Mouse (Mus musculus): Measurements from ENCODE around the gene Mlf2. TPM values are rescaled to one million over a fixed set of nuclear protein-coding genes. Genes with fewer than 3 reads are reported as not detected.

Mlf2 gene
- total RNA-seq, 2 experiments from 2014 or later: 231 to 236 TPM

- peak in 1 of 2 experiments; percentile 32 for DNase-seq
- intact Hi-C loops (cut with DNase I): loop anchor here (1.0 to 2.0 kb wide), 4 partner anchors 13 to 79 kb away; partner anchors contain the start of genes P3h3 and Zfp384
Observed at GRCm38 (mm10) chr6:124930231-124930630, 955 bp upstream of the Mlf2 start.

- DNase-seq: peak; percentile 51 to 65
- intact Hi-C loops (cut with DNase I): loop anchor here (2.0 kb wide), 2 partner anchors 33 to 77 kb away; partner anchors contain the start of genes Cops7a and Zfp384
Observed at GRCm38 (mm10) chr6:124931525-124932313, 533 bp downstream of the Mlf2 start.

GRCm38 (mm10) chr6:124932314-124932695, 1.1 kb downstream of the Mlf2 start:
- intact Hi-C loops (cut with DNase I): loop anchor here (2.0 kb wide), 1 partner anchor 32 kb away; the partner anchor contains the start of gene Cops7a

GRCm38 (mm10) chr6:124933127-124933526, 1.9 kb downstream of the Mlf2 start:
- no peak for DNase-seq
- intact Hi-C loops (cut with DNase I): loop anchor here (2.0 kb wide), 1 partner anchor 32 kb away; the partner anchor contains the start of gene Cops7a

More at GRCm38 (mm10) chr6:124932314-124932695, 1.1 kb downstream of the Mlf2 start:
- no peak for DNase-seq

- DNase-seq: no peak
- intact Hi-C loops (cut with DNase I): no loop called here
Observed at GRCm38 (mm10) chr6:124934670-124935069, 3.5 kb downstream of the Mlf2 start.

GRCm38 (mm10) chr6:124936681-124937080, 5.5 kb downstream of the Mlf2 start:
- DNase-seq: no peak
- intact Hi-C loops (cut with DNase I): no loop called here

GRCm38 (mm10) chr6:124937493-124937892, 6.3 kb downstream of the Mlf2 start:
- intact Hi-C loops (cut with DNase I): no loop called here

GRCm38 (mm10) chr6:124938554-124938953, 7.4 kb downstream of the Mlf2 start:
- no peak for DNase-seq
- intact Hi-C loops (cut with DNase I): no loop called here

More at GRCm38 (mm10) chr6:124937493-124937892, 6.3 kb downstream of the Mlf2 start:
- DNase-seq: no peak

- no peak for DNase-seq
- intact Hi-C loops (cut with DNase I): no loop called here
Observed at GRCm38 (mm10) chr6:124941679-124942078, 10.5 kb downstream of the Mlf2 start.

GRCm38 (mm10) chr6:124943526-124943925, 12.3 kb downstream of the Mlf2 start:
- no peak for DNase-seq
- intact Hi-C loops (cut with DNase I): no loop called here

- intact Hi-C loops (cut with DNase I): no loop called here
- no peak for DNase-seq
Observed at GRCm38 (mm10) chr6:124953991-124954715, 23.0 kb downstream of the Mlf2 start.

- intact Hi-C loops (cut with DNase I): no loop called here
- no peak for DNase-seq
Observed at GRCm38 (mm10) chr6:124955212-124955611, 24.0 kb downstream of the Mlf2 start.

GRCm38 (mm10) chr6:124958127-124958526, 26.9 kb downstream of the Mlf2 start:
- no peak for DNase-seq
- intact Hi-C loops (cut with DNase I): no loop called here

- no peak for DNase-seq
- intact Hi-C loops (cut with DNase I): no loop called here
Observed at GRCm38 (mm10) chr6:124959960-124960359, 28.8 kb downstream of the Mlf2 start.

GRCm38 (mm10) chr6:124961021-124961420, 29.8 kb downstream of the Mlf2 start:
- intact Hi-C loops (cut with DNase I): no loop called here
- no peak for DNase-seq

GRCm38 (mm10) chr6:124964638-124965037, 33.5 kb downstream of the Mlf2 start:
- DNase-seq: no peak
- intact Hi-C loops (cut with DNase I): loop anchor here (2.0 kb wide), 3 partner anchors 32 to 62 kb away; partner anchors contain the start of gene Zfp384

- DNase-seq: peak; percentile 97 to 98
- intact Hi-C loops (cut with DNase I): loop anchor here (2.0 kb wide), 3 partner anchors 32 to 62 kb away; partner anchors contain the start of gene Zfp384
Observed at GRCm38 (mm10) chr6:124965088-124965719, 34.0 kb downstream of the Mlf2 start, which contains the start of gene Cops7a. Gene Cops7a, minus strand, starts transcription at chr6:124965538.

- DNase-seq: no peak
- intact Hi-C loops (cut with DNase I): loop anchor here (2.0 kb wide), 3 partner anchors 33 to 63 kb away; partner anchors contain the start of gene Zfp384
Observed at GRCm38 (mm10) chr6:124965747-124966146, 34.6 kb downstream of the Mlf2 start.

GRCm38 (mm10) chr6:124966466-124967118, 35.4 kb downstream of the Mlf2 start:
- DNase-seq: peak in 1 of 2 experiments; percentile 23
- intact Hi-C loops (cut with DNase I): no loop called here

GRCm38 (mm10) chr6:124967766-124968165, 36.6 kb downstream of the Mlf2 start:
- DNase-seq: peak; percentile 24 to 64

More at GRCm38 (mm10) chr6:124967766-124968165, 36.6 kb downstream of the Mlf2 start:
- intact Hi-C loops (cut with DNase I): no loop called here

Measured in heart, postnatal 10 days (tissue).